Mouse (Mus musculus) E14TG2a.4 (cell line): ENCODE data around the gene Hfe2.

Experiments used
- CTCF ChIP-seq: conservative IDR thresholded peaks from 2 replicates; pipeline ENCODE4 v1.5.1; 2014; ENCODE audit warnings: low read length
- POU5F1 ChIP-seq: IDR thresholded peaks from 2 replicates; pipeline ENCODE4 v1.6.1; 2014; ENCODE audit warnings: low read length, borderline replicate concordance

- TF ChIP-seq CTCF (no peak), POU5F1 (no peak)
These were observed 7.1 kb downstream of the Hfe2 start for GRCm38 (mm10) chr3:96532050-96532449.
